ENCODE assay signal across 27 mouse cellular contexts in the genomic region with DNA sequence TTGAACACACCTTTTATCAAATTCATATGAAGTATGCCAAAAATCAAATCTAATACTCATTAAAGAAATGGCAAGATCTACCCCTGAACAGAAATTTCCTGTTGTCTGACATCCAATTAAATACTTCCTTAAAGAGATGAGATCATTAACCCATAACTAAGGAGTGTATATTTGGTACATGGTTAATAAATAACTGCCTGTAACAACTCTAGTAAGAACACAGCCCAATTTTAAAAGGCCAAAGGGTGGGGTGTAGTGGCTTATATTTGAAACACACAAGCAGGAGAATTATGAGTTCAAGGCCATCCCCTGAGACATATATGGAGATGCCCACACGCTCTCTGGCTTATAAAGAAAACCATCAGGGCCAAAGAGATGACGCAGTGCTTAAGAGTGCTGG. TPM values are rescaled to one million over a fixed set of nuclear protein-coding genes. Genes with fewer than 3 reads are reported as not detected.
DNase-seq lines count a peak whose midpoint lies in the region; ATAC-seq and TF ChIP-seq lines count a peak whose summit lies in the region.
"Had no signal": no experiment of that assay in that cellular context is flagged by ENCODE, and none has a peak within 500 bp of the region (broad histone marks: within the 10 kb centered on the region; RNA-seq: fewer than 3 reads in every experiment).

No protein-coding gene starts in this region.

- TF ChIP-seq EP300 in liver, postnatal 0 days (IDR thresholded peaks at IDR 0.05; ENCODE audit: low read depth) = no peak

- no peak overlapping the region for H3K4me2 ChIP-seq in liver, postnatal 0 days (ENCODE audit: low read depth, low read length)
- no peak overlapping the region for H3K4me2 ChIP-seq in intestine, embryonic 15.5 days (replicated peaks)
- H3K4me2 ChIP-seq in intestine, embryonic 16.5 days (ENCODE audit: low read depth, low read length) = no peak overlapping the region
- no peak overlapping the region for H3K4me2 ChIP-seq in intestine, postnatal 0 days (replicated peaks; ENCODE audit: low read depth)
- H3K4me2 ChIP-seq in hindbrain, embryonic 12.5 days (replicated peaks) = no peak overlapping the region

- no peak for ATAC-seq in liver, postnatal 0 days
- peak; percentile 59; the same call in 1 of the 2 replicates for ATAC-seq in intestine, embryonic 15.5 days
- peak; percentile 57; the same call in 1 of the 2 replicates for ATAC-seq in intestine, embryonic 16.5 days
- ATAC-seq in intestine, postnatal 0 days = 0 out of 2 replicates have a peak, but pooled peaks have one; percentile 41
- ATAC-seq in hindbrain, embryonic 12.5 days (ENCODE audit: low FRiP score) = no peak
- ATAC-seq in cerebellum, adult (ENCODE audit: insufficient number of reproducible peaks, low FRiP score, low TSS enrichment) = no peak
- ATAC-seq: activated CD4-positive, CD25-positive, alpha-beta regulatory T cell, adult 4 months; CD4-positive, CD25-positive, alpha-beta regulatory T cell, adult 4 months; Patski had no signal

- peaks cover 39% of the 10 kb centered on the region for H3K36me3 ChIP-seq in liver, adult 2 months (ENCODE audit: control insufficient read depth, insufficient read depth, low read length)
- peaks cover 28% of the 10 kb centered on the region for H3K36me3 ChIP-seq in liver, postnatal 0 days (replicated peaks; ENCODE audit: insufficient read depth, low read length)
- H3K36me3 ChIP-seq in intestine, embryonic 15.5 days = peaks cover 18% of the 10 kb centered on the region
- peaks cover 22% of the 10 kb centered on the region for H3K36me3 ChIP-seq in intestine, embryonic 16.5 days (ENCODE audit: control insufficient read depth, insufficient read depth, low read length)
- H3K36me3 ChIP-seq in intestine, postnatal 0 days (ENCODE audit: control insufficient read depth, insufficient read depth) = peaks cover 31% of the 10 kb centered on the region
- H3K36me3 ChIP-seq in hindbrain, embryonic 12.5 days = peaks cover 46% of the 10 kb centered on the region

- no peaks in the 10 kb centered on the region for H3K27me3 ChIP-seq in liver, adult 2 months (ENCODE audit: control insufficient read depth, insufficient read depth, low read length)
- no peaks in the 10 kb centered on the region for H3K27me3 ChIP-seq in liver, postnatal 0 days (ENCODE audit: insufficient read depth, low read length)
- H3K27me3 ChIP-seq in intestine, embryonic 15.5 days (replicated peaks) = no peaks in the 10 kb centered on the region
- H3K27me3 ChIP-seq in intestine, embryonic 16.5 days (replicated peaks; ENCODE audit: control insufficient read depth, insufficient read depth, low read length) = no peaks in the 10 kb centered on the region
- H3K27me3 ChIP-seq in intestine, postnatal 0 days (replicated peaks; ENCODE audit: control insufficient read depth, insufficient read depth, low read length) = no peaks in the 10 kb centered on the region
- H3K27me3 ChIP-seq in hindbrain, embryonic 12.5 days = no peaks in the 10 kb centered on the region
- H3K27me3 ChIP-seq: CH12.LX, Patski had no signal

- no peak overlapping the region for H3K4me3 ChIP-seq in liver, adult 2 months (ENCODE audit: insufficient read depth, low read depth, low read length)
- no peak overlapping the region for H3K4me3 ChIP-seq in liver, postnatal 0 days (ENCODE audit: low read depth, low read length)
- no peak overlapping the region for H3K4me3 ChIP-seq in intestine, embryonic 15.5 days (replicated peaks)
- no peak overlapping the region for H3K4me3 ChIP-seq in intestine, embryonic 16.5 days (ENCODE audit: low read length)
- no peak overlapping the region for H3K4me3 ChIP-seq in intestine, postnatal 0 days (ENCODE audit: low read depth, low read length)
- H3K4me3 ChIP-seq in hindbrain, embryonic 12.5 days = no peak overlapping the region

- H3K9ac ChIP-seq in liver, adult 2 months (ENCODE audit: low read depth, low read length) = no peak overlapping the region
- no peak overlapping the region for H3K9ac ChIP-seq in liver, postnatal 0 days (replicated peaks)
- H3K9ac ChIP-seq in intestine, embryonic 15.5 days = no peak overlapping the region
- H3K9ac ChIP-seq in intestine, embryonic 16.5 days (ENCODE audit: low read depth, low read length) = no peak overlapping the region
- H3K9ac ChIP-seq in intestine, postnatal 0 days (ENCODE audit: low read depth, low read length) = no peak overlapping the region
- H3K9ac ChIP-seq in hindbrain, embryonic 12.5 days = no peak overlapping the region

- no peak for TF ChIP-seq CTCF in liver, adult 2 months (IDR thresholded peaks at IDR 0.05; ENCODE audit: low read depth, low read length)
- no peak for TF ChIP-seq CTCF in liver, postnatal 0 days (IDR thresholded peaks at IDR 0.05; ENCODE audit: low read depth)
- no peak for TF ChIP-seq CTCF in intestine, postnatal 0 days (IDR thresholded peaks at IDR 0.05; ENCODE audit: low read depth)

- DNase-seq in liver, adult 2 months (ENCODE audit: extremely low read depth, low read depth, low spot score) = peak; percentile 34
- no peak for DNase-seq in liver, postnatal 0 days
- no peak for DNase-seq in right cerebral cortex, adult 18-20 months
- DNase-seq: adrenal gland, adult 2 months; adrenal gland, adult 8-10 months; adrenal gland, postnatal 10 days; adrenal gland, postnatal 14 days; adrenal gland, postnatal 25 days; adrenal gland, postnatal 36 days; B cell, adult 2 months; cerebellum, adult 11 months; cerebellum, adult 11-12 months; cerebellum, adult 18-20 months had no signal

- WGBS in liver, adult 2 months = 83% methylated on average over 2 of the region's 2 CpGs
- 85% methylated on average over 2 of the region's 2 CpGs for WGBS in liver, postnatal 0 days (ENCODE audit: insufficient replicate concordance)
- WGBS in intestine, embryonic 15.5 days = 84% methylated on average over 2 of the region's 2 CpGs
- 81% methylated on average over 2 of the region's 2 CpGs for WGBS in intestine, embryonic 16.5 days
- 80% methylated on average over 2 of the region's 2 CpGs for WGBS in intestine, postnatal 0 days
- WGBS in hindbrain, embryonic 12.5 days = 95% methylated on average over 2 of the region's 2 CpGs

- no peak for TF ChIP-seq POLR2A in liver, adult 2 months (IDR thresholded peaks at IDR 0.05; ENCODE audit: extremely low read depth, insufficient read depth, low read length)

- H3K4me1 ChIP-seq in liver, adult 2 months (ENCODE audit: control insufficient read depth, insufficient read depth, low read length) = 0 out of 2 replicates have a peak, but pooled peaks cover under 1% of the 10 kb centered on the region
- peaks cover 6% of the 10 kb centered on the region for H3K4me1 ChIP-seq in liver, postnatal 0 days (ENCODE audit: insufficient read depth)
- H3K4me1 ChIP-seq in intestine, embryonic 15.5 days (replicated peaks) = no peaks in the 10 kb centered on the region; the same call in 1 of the 2 replicates
- H3K4me1 ChIP-seq in intestine, embryonic 16.5 days (ENCODE audit: control insufficient read depth, insufficient read depth, low read length) = peaks cover 1% of the 10 kb centered on the region; the same call in 1 of the 2 replicates
- H3K4me1 ChIP-seq in intestine, postnatal 0 days (replicated peaks; ENCODE audit: control insufficient read depth, insufficient read depth, low read length) = no peaks in the 10 kb centered on the region
- peaks cover under 1% of the 10 kb centered on the region for H3K4me1 ChIP-seq in hindbrain, embryonic 12.5 days

- H3K79me2 ChIP-seq in liver, adult 2 months (ENCODE audit: control insufficient read depth, insufficient read depth, low read length) = no peaks in the 10 kb centered on the region

- no peak overlapping the region for H3K27ac ChIP-seq in liver, adult 2 months (replicated peaks; ENCODE audit: insufficient read depth, low read depth, low read length)
- no peak overlapping the region for H3K27ac ChIP-seq in liver, postnatal 0 days (ENCODE audit: low read depth)
- no peak overlapping the region for H3K27ac ChIP-seq in intestine, embryonic 15.5 days
- H3K27ac ChIP-seq in intestine, embryonic 16.5 days (ENCODE audit: low read length) = no peak overlapping the region
- no peak overlapping the region for H3K27ac ChIP-seq in intestine, postnatal 0 days (ENCODE audit: low read depth, low read length)
- H3K27ac ChIP-seq in hindbrain, embryonic 12.5 days = no peak overlapping the region

- no peaks in the 10 kb centered on the region for H3K9me3 ChIP-seq in liver, postnatal 0 days (ENCODE audit: low read length)
- no peaks in the 10 kb centered on the region for H3K9me3 ChIP-seq in intestine, embryonic 15.5 days
- no peaks in the 10 kb centered on the region for H3K9me3 ChIP-seq in intestine, embryonic 16.5 days (ENCODE audit: control insufficient read depth, low read length)
- no peaks in the 10 kb centered on the region for H3K9me3 ChIP-seq in intestine, postnatal 0 days (ENCODE audit: control insufficient read depth)
- H3K9me3 ChIP-seq in hindbrain, embryonic 12.5 days (replicated peaks) = no peaks in the 10 kb centered on the region
- H3K9me3 ChIP-seq: G1E had no signal

RNA-seq across cellular contexts. Expression of a gene that starts 5.7 kb away (rescaled TPM):
- 0.37 TPM in 1 of 2 replicates, not detected in the other for total RNA-seq in liver, adult 2 months (2014; rRNA removed)
- polyA plus RNA-seq in liver, adult 2 months (2012; rRNA removed) = 0.15 and 0.43 TPM in 2 replicates
- polyA plus RNA-seq in liver, postnatal 0 days (2015; fragmentation: Nextera tagmentation; extraction: Ambion mirVana) = 0.15 and 0.38 TPM in 2 replicates
- polyA plus RNA-seq in intestine, embryonic 15.5 days (2015; fragmentation: Nextera tagmentation; extraction: Ambion mirVana) = 0.36 and 0.48 TPM in 2 replicates
- 0.17 and 0.23 TPM in 2 replicates for polyA plus RNA-seq in intestine, embryonic 16.5 days (2015; fragmentation: Nextera tagmentation; extraction: Ambion mirVana)
- polyA plus RNA-seq in intestine, postnatal 0 days (2015; fragmentation: Nextera tagmentation; extraction: Ambion mirVana) = 0.35 and 0.56 TPM in 2 replicates
- 0.77 and 1.0 TPM in 2 replicates for polyA plus RNA-seq in hindbrain, embryonic 12.5 days (2016; fragmentation: Nextera tagmentation; extraction: Ambion mirVana)
- total RNA-seq: adrenal gland, adult 18-20 months; adrenal gland, adult 8-10 months; adrenal gland, postnatal 14 days; adrenal gland, postnatal 25 days; adrenal gland, postnatal 36 days; adrenal gland, postnatal 4 days had no signal
- polyA plus RNA-seq: G1E had no signal

RNA-seq across cellular contexts. Expression of a gene that starts 6.3 kb away (rescaled TPM):
- total RNA-seq in liver, adult 2 months (2014; rRNA removed) = 44.6 and 45.9 TPM in 2 replicates
- 31.1 and 31.8 TPM in 2 replicates for polyA plus RNA-seq in liver, adult 2 months (2012; rRNA removed)
- polyA plus RNA-seq in liver, postnatal 0 days (2015; fragmentation: Nextera tagmentation; extraction: Ambion mirVana) = 27.4 and 28.7 TPM in 2 replicates
- 69.3 TPM in 2 replicates for polyA plus RNA-seq in intestine, embryonic 15.5 days (2015; fragmentation: Nextera tagmentation; extraction: Ambion mirVana)
- polyA plus RNA-seq in intestine, embryonic 16.5 days (2015; fragmentation: Nextera tagmentation; extraction: Ambion mirVana) = 68.1 and 77.6 TPM in 2 replicates
- 33.5 and 35.2 TPM in 2 replicates for polyA plus RNA-seq in intestine, postnatal 0 days (2015; fragmentation: Nextera tagmentation; extraction: Ambion mirVana)
- 58.0 and 67.5 TPM in 2 replicates for polyA plus RNA-seq in hindbrain, embryonic 12.5 days (2016; fragmentation: Nextera tagmentation; extraction: Ambion mirVana)

RNA-seq across cellular contexts. Expression of a gene that starts 28.7 kb away (rescaled TPM):
- total RNA-seq in liver, adult 2 months (2014; rRNA removed) = not detected in 2 replicates
- polyA plus RNA-seq in liver, adult 2 months (2012; rRNA removed) = 0.05 TPM in 1 of 2 replicates, not detected in the other
- polyA plus RNA-seq in liver, postnatal 0 days (2015; fragmentation: Nextera tagmentation; extraction: Ambion mirVana) = 0.04 and 0.06 TPM in 2 replicates
- 26.0 and 28.1 TPM in 2 replicates for polyA plus RNA-seq in intestine, embryonic 15.5 days (2015; fragmentation: Nextera tagmentation; extraction: Ambion mirVana)
- 18.8 and 24.1 TPM in 2 replicates for polyA plus RNA-seq in intestine, embryonic 16.5 days (2015; fragmentation: Nextera tagmentation; extraction: Ambion mirVana)
- polyA plus RNA-seq in intestine, postnatal 0 days (2015; fragmentation: Nextera tagmentation; extraction: Ambion mirVana) = 12.2 and 12.8 TPM in 2 replicates
- 196 and 207 TPM in 2 replicates for polyA plus RNA-seq in hindbrain, embryonic 12.5 days (2016; fragmentation: Nextera tagmentation; extraction: Ambion mirVana)
- total RNA-seq: G1E had no signal
- polyA plus RNA-seq: G1E had no signal

RNA-seq across cellular contexts. Expression of a gene that starts 30.8 kb away (rescaled TPM):
- total RNA-seq in liver, adult 2 months (2014; rRNA removed) = not detected in 2 replicates
- polyA plus RNA-seq in liver, adult 2 months (2012; rRNA removed) = not detected in 2 replicates
- polyA plus RNA-seq in liver, postnatal 0 days (2015; fragmentation: Nextera tagmentation; extraction: Ambion mirVana) = 0.34 TPM in 1 of 2 replicates, not detected in the other
- polyA plus RNA-seq in intestine, embryonic 15.5 days (2015; fragmentation: Nextera tagmentation; extraction: Ambion mirVana) = 5.5 and 5.6 TPM in 2 replicates
- polyA plus RNA-seq in intestine, embryonic 16.5 days (2015; fragmentation: Nextera tagmentation; extraction: Ambion mirVana) = 5.4 TPM in 2 replicates
- 3.5 and 3.9 TPM in 2 replicates for polyA plus RNA-seq in intestine, postnatal 0 days (2015; fragmentation: Nextera tagmentation; extraction: Ambion mirVana)
- 18.7 and 19.3 TPM in 2 replicates for polyA plus RNA-seq in hindbrain, embryonic 12.5 days (2016; fragmentation: Nextera tagmentation; extraction: Ambion mirVana)
- total RNA-seq: CH12.LX, ES-E14, G1E, MEL had no signal
- polyA plus RNA-seq: adrenal gland, adult 2 months; G1E had no signal

RNA-seq across cellular contexts. Expression of a gene that starts 36.3 kb away (rescaled TPM):
- 1.5 and 1.8 TPM in 2 replicates for total RNA-seq in liver, adult 2 months (2014; rRNA removed)
- 0.22 and 0.66 TPM in 2 replicates for polyA plus RNA-seq in liver, adult 2 months (2012; rRNA removed)
- 7.1 and 7.7 TPM in 2 replicates for polyA plus RNA-seq in liver, postnatal 0 days (2015; fragmentation: Nextera tagmentation; extraction: Ambion mirVana)
- 11.5 and 11.9 TPM in 2 replicates for polyA plus RNA-seq in intestine, embryonic 15.5 days (2015; fragmentation: Nextera tagmentation; extraction: Ambion mirVana)
- polyA plus RNA-seq in intestine, embryonic 16.5 days (2015; fragmentation: Nextera tagmentation; extraction: Ambion mirVana) = 9.0 and 10.3 TPM in 2 replicates
- 5.6 and 6.2 TPM in 2 replicates for polyA plus RNA-seq in intestine, postnatal 0 days (2015; fragmentation: Nextera tagmentation; extraction: Ambion mirVana)
- polyA plus RNA-seq in hindbrain, embryonic 12.5 days (2016; fragmentation: Nextera tagmentation; extraction: Ambion mirVana) = 48.7 and 52.1 TPM in 2 replicates
- total RNA-seq: CH12.LX, MEL had no signal
- polyA plus RNA-seq: G1E had no signal

Comparison
In these comparisons a context has a peak if more than half of its experiments do, and no peak if none do; other contexts are left out.
1. ATAC-seq: peak in intestine, embryonic 15.5 days (single experiment), intestine, embryonic 16.5 days (single experiment) and intestine, postnatal 0 days (single experiment); none in liver, postnatal 0 days (single experiment), hindbrain, embryonic 12.5 days (single experiment) and cerebellum, adult (single experiment).
2. RNA of a gene that starts 28.7 kb away (polyA plus RNA-seq): 196 to 207 TPM in hindbrain, embryonic 12.5 days, 26.0 to 28.1 TPM in intestine, embryonic 15.5 days, 18.8 to 24.1 TPM in intestine, embryonic 16.5 days and 12.2 to 12.8 TPM in intestine, postnatal 0 days; 0.04 to 0.06 TPM in liver, postnatal 0 days and 0.05 TPM in liver, adult 2 months; every median in the first group is over 10 times any median in the second.